Mouse (Mus musculus): ENCODE results near the gene Nsf. TPM values are rescaled to one million over a fixed set of nuclear protein-coding genes. Genes with fewer than 3 reads are reported as not detected.
A peak's percentile ranks its signal among the peaks of the same experiment; 100 is the strongest.

Nsf gene
- polyA plus RNA-seq, 1 experiment from 2014 or later = 178 TPM

- Histone ChIP-seq H3K36me3 (replicated peaks; ENCODE audit: control insufficient read depth, insufficient read depth) (peaks cover 36% of the 10 kb centered on the region), H3K4me1 (replicated peaks; ENCODE audit: control insufficient read depth, insufficient read depth, low read length) (no peaks in the 10 kb centered on the region), H3K27ac (no peak overlapping the region), H3K4me3 (replicated peaks; ENCODE audit: low read length) (no peak overlapping the region), H3K4me2 (replicated peaks) (no peak overlapping the region), H3K9me3 (ENCODE audit: control insufficient read depth, low read length) (no peaks in the 10 kb centered on the region), H3K9ac (no peak overlapping the region), H3K27me3 (ENCODE audit: control insufficient read depth, insufficient read depth, low read length) (no peaks in the 10 kb centered on the region)
- WGBS = 25% methylated on average over 8 of the region's 8 CpGs
- ATAC-seq (ENCODE audit: low FRiP score) (peak; percentile 84), DNase-seq (ENCODE audit: low spot score) (peak; percentile 96)
Observed at GRCm38 (mm10) chr11:103987423-103987822, 33.6 kb upstream of the Nsf start.

GRCm38 (mm10) chr11:103984067-103984466, 30.2 kb upstream of the Nsf start:
- H3K9me3 ChIP-seq (ENCODE audit: control insufficient read depth, low read length) = no peaks in the 10 kb centered on the region
- no peak overlapping the region for H3K4me2 ChIP-seq (replicated peaks)
- ATAC-seq (ENCODE audit: low FRiP score) (no peak), DNase-seq (ENCODE audit: low spot score) (no peak)
- H3K27me3 ChIP-seq (ENCODE audit: control insufficient read depth, insufficient read depth, low read length) = no peaks in the 10 kb centered on the region
- H3K9ac ChIP-seq = no peak overlapping the region
- no peak overlapping the region for H3K4me3 ChIP-seq (replicated peaks; ENCODE audit: low read length)
- WGBS = 60% methylated on average over 5 of the region's 5 CpGs
- no peak overlapping the region for H3K27ac ChIP-seq
- H3K36me3 ChIP-seq (replicated peaks; ENCODE audit: control insufficient read depth, insufficient read depth) = peaks cover 70% of the 10 kb centered on the region
- no peaks in the 10 kb centered on the region for H3K4me1 ChIP-seq (replicated peaks; ENCODE audit: control insufficient read depth, insufficient read depth, low read length)

- H3K9me3 ChIP-seq (ENCODE audit: control insufficient read depth, low read length) = no peaks in the 10 kb centered on the region
- peaks cover 90% of the 10 kb centered on the region for H3K36me3 ChIP-seq (replicated peaks; ENCODE audit: control insufficient read depth, insufficient read depth)
- H3K9ac ChIP-seq = no peak overlapping the region
- no peak overlapping the region for H3K27ac ChIP-seq
- no peak for DNase-seq (ENCODE audit: low spot score)
- H3K4me2 ChIP-seq (replicated peaks) = no peak overlapping the region
- 87% methylated on average over 5 of the region's 5 CpGs for WGBS
- H3K4me3 ChIP-seq (replicated peaks; ENCODE audit: low read length) = no peak overlapping the region
- ATAC-seq (ENCODE audit: low FRiP score) = no peak
- no peaks in the 10 kb centered on the region for H3K27me3 ChIP-seq (ENCODE audit: control insufficient read depth, insufficient read depth, low read length)
- H3K4me1 ChIP-seq (replicated peaks; ENCODE audit: control insufficient read depth, insufficient read depth, low read length) = no peaks in the 10 kb centered on the region
Observed at GRCm38 (mm10) chr11:103981826-103982225, 28.0 kb upstream of the Nsf start.

- no peaks in the 10 kb centered on the region for H3K27me3 ChIP-seq (ENCODE audit: control insufficient read depth, insufficient read depth, low read length)
- H3K4me1 ChIP-seq (replicated peaks; ENCODE audit: control insufficient read depth, insufficient read depth, low read length) = no peaks in the 10 kb centered on the region
- H3K4me3 ChIP-seq (replicated peaks; ENCODE audit: low read length) = no peak overlapping the region
- H3K9me3 ChIP-seq (ENCODE audit: control insufficient read depth, low read length) = no peaks in the 10 kb centered on the region
- ATAC-seq (ENCODE audit: low FRiP score) = no peak
- peaks cover 97% of the 10 kb centered on the region for H3K36me3 ChIP-seq (replicated peaks; ENCODE audit: control insufficient read depth, insufficient read depth)
- 89% methylated on average over 4 of the region's 4 CpGs for WGBS
- no peak for DNase-seq (ENCODE audit: low spot score)
- H3K4me2 ChIP-seq (replicated peaks) = no peak overlapping the region
- 0 out of 2 replicates have a peak overlapping the region, but pooled peaks have one; percentile 20 for H3K27ac ChIP-seq
- no peak overlapping the region for H3K9ac ChIP-seq
Observed at GRCm38 (mm10) chr11:103979381-103979780, 25.5 kb upstream of the Nsf start.

- peaks cover 63% of the 10 kb centered on the region for H3K36me3 ChIP-seq (replicated peaks; ENCODE audit: control insufficient read depth, insufficient read depth)
- no peak overlapping the region for H3K9ac ChIP-seq
- WGBS = 68% methylated on average over 3 of the region's 3 CpGs
Observed at GRCm38 (mm10) chr11:103970876-103971275, 17.0 kb upstream of the Nsf start.

GRCm38 (mm10) chr11:103969278-103969677, 15.4 kb upstream of the Nsf start:
- WGBS = 91% methylated on average over 5 of the region's 5 CpGs

More at GRCm38 (mm10) chr11:103970876-103971275, 17.0 kb upstream of the Nsf start:
- Histone ChIP-seq H3K27me3 (ENCODE audit: control insufficient read depth, insufficient read depth, low read length) (no peaks in the 10 kb centered on the region), H3K4me2 (replicated peaks) (no peak overlapping the region), H3K27ac (no peak overlapping the region), H3K4me3 (replicated peaks; ENCODE audit: low read length) (no peak overlapping the region), H3K4me1 (replicated peaks; ENCODE audit: control insufficient read depth, insufficient read depth, low read length) (peaks cover 15% of the 10 kb centered on the region), H3K9me3 (ENCODE audit: control insufficient read depth, low read length) (no peaks in the 10 kb centered on the region)
- ATAC-seq (ENCODE audit: low FRiP score) (no peak), DNase-seq (ENCODE audit: low spot score) (no peak)

GRCm38 (mm10) chr11:103967106-103967735, 13.4 kb upstream of the Nsf start:
- no peaks in the 10 kb centered on the region for H3K9me3 ChIP-seq (ENCODE audit: control insufficient read depth, low read length)
- peak overlapping the region; percentile 72 for H3K4me2 ChIP-seq (replicated peaks)
- H3K4me1 ChIP-seq (replicated peaks; ENCODE audit: control insufficient read depth, insufficient read depth, low read length) = peaks cover 15% of the 10 kb centered on the region
- DNase-seq (ENCODE audit: low spot score) (no peak), ATAC-seq (ENCODE audit: low FRiP score) (no peak)
- no peaks in the 10 kb centered on the region for H3K27me3 ChIP-seq (ENCODE audit: control insufficient read depth, insufficient read depth, low read length)
- H3K4me3 ChIP-seq (replicated peaks; ENCODE audit: low read length) = peak overlapping the region; percentile 68
- peak overlapping the region; percentile 83 for H3K9ac ChIP-seq
- peaks cover 28% of the 10 kb centered on the region for H3K36me3 ChIP-seq (replicated peaks; ENCODE audit: control insufficient read depth, insufficient read depth)
- H3K27ac ChIP-seq = peak overlapping the region; percentile 90
- WGBS = 1% methylated on average over 20 of the region's 20 CpGs

More at GRCm38 (mm10) chr11:103969278-103969677, 15.4 kb upstream of the Nsf start:
- Histone ChIP-seq H3K9ac (no peak overlapping the region), H3K4me3 (replicated peaks; ENCODE audit: low read length) (no peak overlapping the region), H3K4me1 (replicated peaks; ENCODE audit: control insufficient read depth, insufficient read depth, low read length) (peaks cover 15% of the 10 kb centered on the region), H3K9me3 (ENCODE audit: control insufficient read depth, low read length) (no peaks in the 10 kb centered on the region), H3K4me2 (replicated peaks) (no peak overlapping the region), H3K27me3 (ENCODE audit: control insufficient read depth, insufficient read depth, low read length) (no peaks in the 10 kb centered on the region), H3K36me3 (replicated peaks; ENCODE audit: control insufficient read depth, insufficient read depth) (peaks cover 47% of the 10 kb centered on the region), H3K27ac (no peak overlapping the region)
- ATAC-seq (ENCODE audit: low FRiP score) (no peak), DNase-seq (ENCODE audit: low spot score) (no peak)

GRCm38 (mm10) chr11:103956866-103957265, 3.0 kb upstream of the Nsf start:
- no peaks in the 10 kb centered on the region for H3K36me3 ChIP-seq (replicated peaks; ENCODE audit: control insufficient read depth, insufficient read depth)
- DNase-seq (ENCODE audit: low spot score) (no peak), ATAC-seq (ENCODE audit: low FRiP score) (no peak)
- no peak overlapping the region for H3K27ac ChIP-seq
- H3K4me1 ChIP-seq (replicated peaks; ENCODE audit: control insufficient read depth, insufficient read depth, low read length) = peaks cover 17% of the 10 kb centered on the region
- H3K4me2 ChIP-seq (replicated peaks) = no peak overlapping the region
- no peak overlapping the region for H3K4me3 ChIP-seq (replicated peaks; ENCODE audit: low read length)
- no peaks in the 10 kb centered on the region for H3K9me3 ChIP-seq (ENCODE audit: control insufficient read depth, low read length)
- WGBS = 89% methylated on average over 4 of the region's 4 CpGs
- no peak overlapping the region for H3K9ac ChIP-seq
- H3K27me3 ChIP-seq (ENCODE audit: control insufficient read depth, insufficient read depth, low read length) = no peaks in the 10 kb centered on the region

GRCm38 (mm10) chr11:103953032-103953895, 592 bp downstream of the Nsf start:
- peak; percentile 80 for ATAC-seq (ENCODE audit: low FRiP score)
- Histone ChIP-seq H3K4me1 (replicated peaks; ENCODE audit: control insufficient read depth, insufficient read depth, low read length) (peaks cover 16% of the 10 kb centered on the region), H3K27me3 (ENCODE audit: control insufficient read depth, insufficient read depth, low read length) (no peaks in the 10 kb centered on the region), H3K4me2 (replicated peaks) (peak overlapping the region; percentile 59), H3K9me3 (ENCODE audit: control insufficient read depth, low read length) (no peaks in the 10 kb centered on the region), H3K4me3 (replicated peaks; ENCODE audit: low read length) (peak overlapping the region; percentile 69), H3K36me3 (replicated peaks; ENCODE audit: control insufficient read depth, insufficient read depth) (no peaks in the 10 kb centered on the region), H3K9ac (peak overlapping the region; percentile 74), H3K27ac (peak overlapping the region; percentile 88)
- under 1% methylated on average over 31 of the region's 32 CpGs for WGBS
- DNase-seq (ENCODE audit: low spot score) = no peak
